Mouse (Mus musculus) liver, embryonic 11.5 days (tissue): ENCODE measurements at regions not wholly inside any gene's neighbourhood (a gene's known extent, or its start where the extent isn't known, plus 50 kb on each side); places are given as distances from the start of the nearest gene placed in this dataset.

Source experiments
- ATAC-seq: fragments of 200-750 bp; cut with Nextera tagmentation; replicated peaks from 2 replicates; pipeline ENCODE4 v1.8.0; 2017; ENCODE audit warnings: moderate number of reproducible peaks, mild to moderate bottlenecking, moderate TSS enrichment, moderate library complexity; ENCODE audit not compliant: low FRiP score
- DNase-seq: peaks from one replicate; pipeline ENCODE4 v3.0.0-alpha.2; 2017; ENCODE audit warnings: low spot score
- H3K27ac ChIP-seq: fragments of 300-500 bp; sonication (generic); 2 replicates; pipeline ENCODE4 v1.5.1; 2014; ENCODE audit warnings: mild to moderate bottlenecking, low read depth, low read length, control low read depth
- H3K27me3 ChIP-seq: fragments of 300-500 bp; sonication (generic); replicated peaks from 2 replicates; pipeline ENCODE4 v1.6.1; 2014; ENCODE audit warnings: low read length, mixed read lengths; ENCODE audit not compliant: control insufficient read depth, insufficient read depth
- H3K36me3 ChIP-seq: fragments of 300-500 bp; sonication (generic); 2 replicates; pipeline ENCODE4 v1.6.1; 2014; ENCODE audit warnings: mild to moderate bottlenecking, low read length, moderate library complexity, mixed read lengths; ENCODE audit not compliant: control insufficient read depth, insufficient read depth
- H3K4me1 ChIP-seq: fragments of 300-500 bp; sonication (generic); replicated peaks from 2 replicates; pipeline ENCODE4 v1.6.1; 2014; ENCODE audit warnings: low read length, mixed read lengths; ENCODE audit not compliant: control insufficient read depth, insufficient read depth
- H3K4me2 ChIP-seq: fragments of 300-500 bp; sonication (generic); 2 replicates; pipeline ENCODE4 v1.6.1; 2014; ENCODE audit warnings: mild to moderate bottlenecking, control low read depth, moderate library complexity
- H3K4me3 ChIP-seq: fragments of 300-500 bp; sonication (generic); 2 replicates; pipeline ENCODE4 v1.5.1; 2014; ENCODE audit warnings: low read depth, low read length, control low read depth
- H3K9ac ChIP-seq: fragments of 300-500 bp; sonication (generic); 2 replicates; pipeline ENCODE4 v1.6.1; 2014; ENCODE audit warnings: low read depth, low read length, control low read depth
- H3K9me3 ChIP-seq: fragments of 300-500 bp; sonication (generic); 2 replicates; pipeline ENCODE4 v1.6.1; 2016; ENCODE audit warnings: low read length, inconsistent platforms, mixed read lengths; ENCODE audit not compliant: control insufficient read depth
- WGBS: fragments of 180-500 bp; shearing (Covaris S2); extraction: QIAGEN DNeasy Blood & Tissue Kit; methylation state at CpG from one replicate; pipeline ENCODE4 v1.1.7; 2014; 5-methylcytosine and 5-hydroxymethylcytosine counted together

DNA sequence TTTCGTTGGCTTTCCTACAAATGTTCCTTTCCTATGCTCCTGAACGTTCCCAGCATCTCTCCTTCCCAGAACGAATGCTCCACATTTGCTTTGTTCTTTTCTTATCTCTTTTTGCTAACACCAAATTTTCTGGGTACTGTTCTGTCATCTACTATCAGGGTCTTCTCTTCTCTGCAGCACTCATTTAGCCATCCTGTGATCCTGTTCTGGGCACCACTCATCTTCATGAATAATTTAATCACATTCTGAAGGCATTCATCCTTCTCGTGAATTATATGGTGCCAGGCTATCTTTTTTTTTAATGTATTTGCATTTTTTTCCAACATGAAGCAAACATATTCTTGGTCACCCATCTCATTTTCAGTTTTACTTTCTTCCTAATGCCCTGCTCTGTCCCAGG is 87.3 kb upstream of the Zc3h12c start:
- Histone ChIP-seq H3K4me1 (no peaks in the 10 kb centered on the region), H3K4me3 (no peak overlapping the region), H3K9me3 (no peaks in the 10 kb centered on the region), H3K36me3 (no peaks in the 10 kb centered on the region), H3K27ac (no peak overlapping the region), H3K27me3 (no peaks in the 10 kb centered on the region), H3K9ac (no peak overlapping the region), H3K4me2 (no peak overlapping the region)
- 62% methylated on average over 4 of the region's 4 CpGs for WGBS
- DNase-seq (no peak), ATAC-seq (no peak)

DNA sequence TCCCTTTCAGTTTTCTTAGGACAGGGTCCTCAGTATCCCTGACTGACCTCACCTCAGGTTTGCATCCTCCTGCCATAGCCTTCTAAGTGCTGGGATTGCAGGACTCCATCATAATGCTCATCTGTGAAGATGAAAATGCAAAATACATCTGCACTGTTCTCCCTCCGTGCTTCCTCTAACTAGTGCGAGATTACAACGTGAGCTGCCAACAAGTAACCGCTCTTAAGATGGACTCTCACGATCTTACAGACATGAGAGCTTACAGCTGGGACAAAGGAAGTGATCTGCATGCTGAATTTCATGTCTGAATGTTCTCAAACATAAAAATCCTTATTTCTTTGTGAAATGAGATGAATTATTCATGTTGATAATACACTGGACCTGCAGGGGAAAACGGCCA is 86.1 kb upstream of the Zc3h12c start:
- Histone ChIP-seq H3K9me3 (no peaks in the 10 kb centered on the region), H3K4me1 (no peaks in the 10 kb centered on the region), H3K27me3 (no peaks in the 10 kb centered on the region), H3K36me3 (no peaks in the 10 kb centered on the region), H3K4me2 (no peak overlapping the region), H3K27ac (no peak overlapping the region), H3K9ac (no peak overlapping the region), H3K4me3 (no peak overlapping the region)
- no peak for ATAC-seq
- no peak for DNase-seq
- 74% methylated on average over 6 of the region's 6 CpGs for WGBS

DNA sequence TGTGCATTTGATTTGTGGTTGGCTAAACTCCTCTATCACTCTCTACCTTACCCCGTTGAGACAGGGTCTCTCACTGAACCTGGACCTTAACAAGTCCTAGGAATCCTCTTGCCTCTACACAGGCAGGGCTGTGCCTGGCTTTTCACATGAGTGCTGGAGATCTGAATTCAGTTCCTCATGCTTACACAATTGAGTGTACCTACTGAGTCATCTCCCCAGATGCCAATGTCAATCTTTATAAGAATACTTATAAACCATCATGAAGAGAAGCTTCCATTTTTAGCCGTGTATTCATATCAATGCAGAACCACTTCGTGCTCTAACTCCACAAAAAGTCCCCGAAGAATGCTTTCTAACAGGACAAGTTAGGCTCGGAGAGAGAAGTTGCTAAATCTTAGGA is 83.1 kb upstream of the Zc3h12c start:
- ATAC-seq (no peak), DNase-seq (no peak)
- 76% methylated on average over 5 of the region's 5 CpGs for WGBS
- Histone ChIP-seq H3K4me2 (no peak overlapping the region), H3K36me3 (no peaks in the 10 kb centered on the region), H3K9me3 (no peaks in the 10 kb centered on the region), H3K4me3 (no peak overlapping the region), H3K4me1 (no peaks in the 10 kb centered on the region), H3K27me3 (no peaks in the 10 kb centered on the region), H3K27ac (no peak overlapping the region), H3K9ac (no peak overlapping the region)

DNA sequence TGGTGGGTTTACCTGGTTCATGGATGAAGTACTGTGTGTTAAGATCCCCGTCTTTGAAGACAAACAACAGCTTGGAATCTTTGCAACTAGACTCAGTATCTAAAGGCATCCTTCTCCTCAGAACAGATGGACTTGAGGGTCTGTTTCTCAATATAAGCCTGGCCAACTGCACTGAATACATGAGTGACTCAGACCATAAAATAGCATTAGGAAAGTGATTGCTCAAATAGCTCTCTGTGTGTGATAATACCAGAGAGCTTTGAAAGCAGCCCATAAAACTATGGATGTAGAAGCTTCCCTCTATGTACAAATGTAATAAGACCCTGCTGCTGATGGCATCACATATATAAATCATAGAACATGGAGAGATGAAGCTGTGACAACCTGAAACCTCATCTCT is 78.3 kb upstream of the Zc3h12c start:
- Histone ChIP-seq H3K4me2 (no peak overlapping the region), H3K4me1 (no peaks in the 10 kb centered on the region; the same call in 1 of the 2 replicates), H3K27me3 (no peaks in the 10 kb centered on the region), H3K9ac (no peak overlapping the region), H3K9me3 (no peaks in the 10 kb centered on the region), H3K27ac (no peak overlapping the region), H3K4me3 (no peak overlapping the region), H3K36me3 (no peaks in the 10 kb centered on the region)
- ATAC-seq (no peak), DNase-seq (no peak)
- 94% methylated on average over 1 of the region's 1 CpGs for WGBS

DNA sequence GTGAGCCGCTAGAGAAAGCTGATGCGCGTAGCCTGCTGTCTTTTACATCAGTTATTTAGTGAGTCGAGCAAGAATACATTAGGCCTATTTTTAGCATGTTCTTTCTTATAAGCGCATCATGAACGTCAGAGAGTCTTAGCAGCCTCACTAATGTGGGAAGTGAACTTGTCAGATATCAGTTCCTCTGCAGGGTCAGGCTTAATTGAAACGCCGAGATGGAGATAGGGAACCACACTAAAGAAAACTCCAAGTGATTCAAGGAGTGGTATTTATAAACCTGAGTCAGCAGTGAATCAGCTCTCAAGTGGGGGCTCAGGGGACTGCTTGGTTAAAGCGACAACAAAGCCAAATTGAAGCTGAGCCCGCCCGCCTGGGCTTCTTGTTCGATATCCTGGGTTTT is 75.7 kb upstream of the Zc3h12c start:
- H3K4me2 ChIP-seq, result no peak overlapping the region
- ATAC-seq, result no peak
- 44% methylated on average over 12 of the region's 12 CpGs for WGBS

DNA sequence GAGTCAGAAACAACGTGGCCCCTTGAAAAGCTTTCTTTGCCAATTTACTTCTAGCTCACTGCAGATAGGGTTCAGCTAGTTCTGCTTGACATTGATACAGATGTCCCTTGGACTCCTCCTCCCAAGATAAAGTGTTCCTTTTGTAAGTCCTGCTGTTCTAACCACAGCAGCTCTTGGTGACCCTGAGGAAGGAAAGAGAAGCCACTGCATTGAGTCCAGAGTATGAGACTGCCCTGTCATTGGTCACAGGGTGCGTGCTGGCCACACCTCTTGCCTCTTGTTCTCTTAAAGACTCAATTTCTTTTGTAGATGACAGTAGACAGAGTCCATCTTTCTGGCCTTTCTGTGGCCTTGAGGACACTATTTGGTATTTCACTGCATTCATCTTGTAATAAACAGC is 74.7 kb upstream of the Zc3h12c start:
- Histone ChIP-seq H3K4me2 (no peak overlapping the region), H3K9me3 (no peaks in the 10 kb centered on the region), H3K36me3 (no peaks in the 10 kb centered on the region), H3K27ac (no peak overlapping the region), H3K4me3 (no peak overlapping the region), H3K4me1 (no peaks in the 10 kb centered on the region; the same call in 1 of the 2 replicates), H3K27me3 (no peaks in the 10 kb centered on the region), H3K9ac (no peak overlapping the region)
- WGBS, result 53% methylated on average over 2 of the region's 2 CpGs
- no peak for DNase-seq
- no peak for ATAC-seq

More for the DNA sequence above, 75.7 kb upstream of the Zc3h12c start:
- Histone ChIP-seq H3K27me3 (no peaks in the 10 kb centered on the region), H3K9me3 (no peaks in the 10 kb centered on the region), H3K36me3 (no peaks in the 10 kb centered on the region), H3K4me3 (no peak overlapping the region), H3K9ac (no peak overlapping the region), H3K27ac (no peak overlapping the region), H3K4me1 (no peaks in the 10 kb centered on the region; the same call in 1 of the 2 replicates)
- DNase-seq, result no peak

DNA sequence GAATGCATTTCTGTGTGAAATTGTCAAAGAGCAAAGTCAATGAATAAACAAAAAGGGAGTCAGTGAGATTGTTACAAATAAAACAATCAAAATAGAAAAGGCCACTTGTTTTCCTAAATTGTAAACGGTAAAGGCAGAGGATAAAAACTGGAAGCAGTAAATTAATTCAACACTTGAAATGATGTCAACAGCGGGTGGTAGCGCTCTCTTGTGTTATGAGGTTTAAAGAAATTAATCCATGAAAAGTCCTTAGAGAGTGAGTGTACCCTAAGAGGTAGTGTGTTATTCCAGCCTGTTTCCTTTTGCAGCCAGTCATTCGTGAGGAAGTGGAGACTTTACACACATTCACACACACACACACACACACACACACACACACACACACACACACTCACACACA is 73.2 kb upstream of the Zc3h12c start:
- Histone ChIP-seq H3K4me3 (no peak overlapping the region), H3K36me3 (no peaks in the 10 kb centered on the region), H3K4me1 (no peaks in the 10 kb centered on the region; the same call in 1 of the 2 replicates), H3K27me3 (no peaks in the 10 kb centered on the region), H3K9ac (no peak overlapping the region), H3K9me3 (no peaks in the 10 kb centered on the region), H3K4me2 (no peak overlapping the region), H3K27ac (no peak overlapping the region)
- ATAC-seq (no peak), DNase-seq (no peak)
- 75% methylated on average over 4 of the region's 4 CpGs for WGBS

DNA sequence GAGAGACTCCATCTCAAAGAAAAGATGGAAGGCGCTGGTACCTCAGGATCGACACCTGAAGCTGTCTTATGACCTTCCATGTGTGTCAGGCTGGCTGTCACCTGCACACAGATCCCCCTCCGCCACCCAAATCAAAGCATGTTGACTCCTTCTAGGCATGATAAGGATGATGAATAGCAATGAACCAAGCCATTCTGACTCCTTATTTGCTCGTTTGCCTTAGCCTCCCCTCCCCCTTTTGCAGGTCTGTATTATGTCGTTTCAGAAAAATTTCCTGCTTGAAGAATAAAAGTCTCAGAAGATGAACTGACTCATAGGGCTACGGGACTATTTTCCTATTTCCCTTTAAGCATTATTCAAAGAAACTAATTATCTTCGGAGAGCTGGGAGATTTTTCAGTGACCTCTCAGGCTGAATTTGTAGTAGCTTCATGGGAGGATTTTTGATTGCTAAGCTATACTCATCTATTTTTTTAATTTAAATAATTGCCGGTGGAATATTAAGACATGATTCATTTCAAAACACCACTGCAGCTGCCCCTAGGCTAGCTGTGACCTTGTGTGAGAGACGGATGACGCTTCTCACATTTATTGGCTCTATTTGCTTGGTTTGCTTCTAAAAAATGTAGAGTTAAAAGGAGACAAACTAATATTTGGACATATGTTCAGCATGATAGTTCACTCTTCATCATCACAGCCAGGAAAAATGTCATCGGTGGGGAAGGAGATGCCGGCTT is 72.4 kb upstream of the Zc3h12c start:
- no peak for ATAC-seq
- WGBS, result 70% methylated on average over 12 of the region's 12 CpGs
- no peak overlapping the region for H3K9ac ChIP-seq

DNA sequence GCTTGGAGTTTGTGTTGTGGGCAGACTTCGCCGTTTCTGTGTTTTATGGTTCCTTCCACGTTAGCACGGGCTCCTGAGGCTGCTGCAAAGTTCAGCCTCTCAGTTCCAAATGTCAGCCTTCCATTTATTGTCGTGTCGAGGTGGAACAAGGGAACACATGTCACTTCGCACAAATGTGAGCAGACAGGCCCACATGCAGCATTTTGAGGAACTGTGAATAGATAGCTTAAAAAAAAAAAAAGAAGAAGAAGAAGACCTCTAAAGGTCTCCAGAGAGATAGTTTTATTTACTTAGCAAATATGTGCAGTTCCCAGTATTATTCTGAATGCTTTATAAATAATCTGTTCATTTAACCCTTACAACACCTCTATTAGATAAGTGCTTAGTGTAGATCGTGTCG is 66.4 kb upstream of the Zc3h12c start:
- no peaks in the 10 kb centered on the region for H3K4me1 ChIP-seq
- H3K9me3 ChIP-seq, result no peaks in the 10 kb centered on the region
- no peaks in the 10 kb centered on the region for H3K36me3 ChIP-seq
- no peak overlapping the region for H3K4me2 ChIP-seq
- no peak for DNase-seq
- 67% methylated on average over 9 of the region's 9 CpGs for WGBS
- no peaks in the 10 kb centered on the region for H3K27me3 ChIP-seq
- H3K9ac ChIP-seq, result no peak overlapping the region
- no peak overlapping the region for H3K27ac ChIP-seq
- no peak for ATAC-seq
- no peak overlapping the region for H3K4me3 ChIP-seq

More for the DNA sequence above, 72.4 kb upstream of the Zc3h12c start:
- no peak for DNase-seq
- no peaks in the 10 kb centered on the region for H3K36me3 ChIP-seq
- no peak overlapping the region for H3K27ac ChIP-seq
- no peak overlapping the region for H3K4me2 ChIP-seq
- H3K27me3 ChIP-seq, result no peaks in the 10 kb centered on the region
- H3K4me1 ChIP-seq, result no peaks in the 10 kb centered on the region; the same call in 1 of the 2 replicates
- no peaks in the 10 kb centered on the region for H3K9me3 ChIP-seq
- H3K4me3 ChIP-seq, result no peak overlapping the region
